Mouse (Mus musculus) liver, embryonic 14.5 days (tissue): Measurements from ENCODE around the gene March1.

Experiments
- CTCF ChIP-seq: IDR thresholded peaks from 2 replicates; pipeline ENCODE4 v1.5.1; 2016; ENCODE audit warnings: antibody characterized with exemption, low read depth, control low read depth
- EP300 ChIP-seq: IDR thresholded peaks from 2 replicates; pipeline ENCODE4 v1.6.1; 2016; ENCODE audit warnings: antibody characterized with exemption, low read depth

GRCm38 (mm10) chr8:66415234-66415633 is 797.5 kb downstream of the March1 start:
- TF ChIP-seq CTCF: no peak
- no peak for TF ChIP-seq EP300
